Mouse (Mus musculus): ENCODE results near the gene Pdpk1.
"Not testable (repeated sequence)": the region's sequence is repeated elsewhere in the genome, so short reads cannot be mapped to it uniquely, and the experiment has no call there.

The Pdpk1 gene

DNA sequence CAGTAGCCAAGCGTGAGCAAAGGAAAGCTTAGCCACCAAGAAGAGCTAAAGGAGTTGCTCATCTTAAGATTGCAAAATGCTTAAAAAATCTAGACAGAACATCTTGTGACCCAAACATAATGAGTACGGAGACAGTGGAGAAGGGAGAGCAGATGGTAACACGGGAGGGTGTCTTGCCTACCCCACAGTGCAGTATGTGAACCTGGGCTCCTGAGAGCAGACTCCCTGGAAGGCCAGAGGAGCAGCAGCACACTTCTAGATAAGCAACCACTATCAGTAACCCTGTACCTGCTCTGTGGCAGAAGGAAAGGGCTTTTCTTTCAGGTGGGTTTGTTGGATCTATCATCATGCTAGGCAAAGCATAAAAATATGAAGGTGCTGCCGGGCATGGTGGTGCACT, 37.7 kb downstream of the Pdpk1 start:
- no peak for DNase-seq (ENCODE audit: low read depth)

DNA sequence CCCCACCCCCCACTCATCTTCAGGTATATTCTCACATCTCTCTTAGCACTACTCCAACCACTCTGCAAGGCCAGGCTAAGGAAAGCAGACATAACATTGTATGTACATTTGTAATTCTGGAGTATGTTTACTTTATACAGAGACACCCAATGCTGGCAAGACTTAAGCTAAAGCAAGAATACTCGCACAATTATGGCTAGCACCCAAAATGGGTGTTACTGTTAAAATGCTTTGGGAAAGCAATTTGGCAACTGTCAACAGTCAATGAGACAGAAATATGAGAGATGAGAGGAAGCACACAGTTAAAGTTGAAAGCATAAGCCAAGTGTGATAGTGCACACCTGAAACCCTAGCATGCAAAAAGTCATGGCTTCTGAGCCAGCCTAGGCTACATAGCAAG, 39.5 kb downstream of the Pdpk1 start:
- no peak for DNase-seq (ENCODE audit: low read depth)

DNA sequence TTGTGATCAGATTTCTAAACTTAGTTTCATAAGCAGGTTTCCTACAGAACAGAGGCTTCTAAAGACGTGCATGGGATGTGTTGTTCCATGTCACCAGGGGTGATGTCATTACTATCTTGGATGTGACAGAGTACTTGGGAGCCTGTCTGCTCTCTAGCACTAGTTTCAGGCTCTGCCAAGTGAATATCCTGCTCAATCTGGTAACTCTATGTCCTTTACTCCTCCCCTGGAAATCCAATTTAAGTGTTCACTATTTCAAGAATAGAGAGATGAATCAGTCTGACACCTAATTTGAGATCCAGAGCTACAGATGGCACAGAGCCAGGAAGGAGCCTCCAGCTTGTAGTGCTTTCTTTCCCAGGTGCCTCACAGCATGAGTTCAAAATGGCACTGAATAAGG, 41.8 kb downstream of the Pdpk1 start:
- DNase-seq (ENCODE audit: low read depth), result no peak

DNA sequence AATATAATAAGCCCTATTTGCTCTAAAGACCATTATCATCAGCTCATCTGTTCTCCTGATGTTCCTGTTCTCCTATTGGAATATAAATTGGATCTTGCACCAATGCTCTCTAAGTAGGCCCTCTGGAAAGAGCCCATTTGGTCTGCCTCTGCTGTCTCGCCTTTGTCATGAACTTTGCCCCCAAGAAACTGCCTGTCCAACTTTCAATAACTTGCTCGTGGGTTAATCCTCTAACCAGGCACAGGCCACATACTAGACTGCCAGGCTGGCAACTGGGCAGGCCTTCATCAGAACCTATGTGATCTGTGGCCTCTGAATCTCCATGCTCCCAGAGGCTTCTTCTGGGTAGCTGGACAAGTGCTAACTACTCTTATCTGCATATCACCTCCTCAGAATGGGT, 45.6 kb downstream of the Pdpk1 start:
- DNase-seq (ENCODE audit: low read depth), result no peak

DNA sequence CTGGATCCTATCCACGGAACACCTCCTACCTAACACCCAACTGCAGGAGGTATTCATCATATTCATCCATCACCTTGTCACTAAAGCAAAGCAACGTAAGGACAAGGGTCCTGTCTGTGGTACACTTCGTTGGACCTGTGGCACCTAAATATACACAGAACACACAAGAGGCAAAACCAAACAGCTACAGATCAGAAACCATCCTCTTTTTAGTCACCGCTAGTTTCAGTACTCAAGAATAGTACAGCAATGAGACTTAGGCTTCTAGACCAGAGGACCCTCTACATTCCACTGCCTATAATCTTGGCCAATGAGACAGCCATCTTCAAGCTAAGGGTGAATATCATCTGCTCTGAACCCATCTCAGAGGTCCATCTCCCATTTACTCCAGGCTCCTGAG, 52.4 kb downstream of the Pdpk1 start:
- DNase-seq (ENCODE audit: low read depth), result no peak

DNA sequence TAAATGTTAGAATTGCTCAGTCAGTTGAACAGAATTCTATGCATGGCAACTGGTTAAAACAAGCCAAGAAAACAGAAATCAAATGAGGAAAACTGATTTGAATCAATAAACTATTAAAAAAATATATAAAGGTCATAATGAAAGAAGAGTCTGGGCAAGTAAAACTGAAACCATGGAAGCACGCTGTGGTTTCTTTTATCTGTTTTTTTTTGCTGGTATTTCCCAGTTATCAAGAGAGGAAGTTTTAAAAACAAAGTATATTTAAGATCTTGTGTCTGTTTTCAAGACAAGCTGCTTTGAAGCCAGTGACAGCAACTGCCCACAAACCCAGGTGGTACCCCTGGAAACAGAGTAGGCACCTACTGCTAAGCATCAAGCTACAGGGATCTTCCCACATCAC, 60.1 kb downstream of the Pdpk1 start:
- no peak for DNase-seq (ENCODE audit: low read depth)

DNA sequence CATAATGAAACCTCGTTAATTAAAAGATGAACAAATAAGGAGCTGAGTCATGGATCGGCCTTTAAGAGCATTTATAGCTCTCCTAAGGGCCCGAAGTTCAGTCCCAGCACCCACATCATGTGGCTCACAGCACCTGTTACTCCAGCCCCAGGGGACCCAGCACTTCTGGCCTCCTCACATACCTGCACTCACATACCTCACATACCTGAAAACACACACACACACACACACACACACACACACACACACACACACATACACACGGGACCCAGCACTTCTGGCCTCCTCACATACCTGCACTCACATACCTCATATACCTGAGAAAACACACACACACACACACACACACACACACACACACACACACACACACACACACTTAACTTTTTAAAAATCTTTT, 64.3 kb downstream of the Pdpk1 start:
- not testable (repeated sequence) for DNase-seq (ENCODE audit: low read depth)

DNA sequence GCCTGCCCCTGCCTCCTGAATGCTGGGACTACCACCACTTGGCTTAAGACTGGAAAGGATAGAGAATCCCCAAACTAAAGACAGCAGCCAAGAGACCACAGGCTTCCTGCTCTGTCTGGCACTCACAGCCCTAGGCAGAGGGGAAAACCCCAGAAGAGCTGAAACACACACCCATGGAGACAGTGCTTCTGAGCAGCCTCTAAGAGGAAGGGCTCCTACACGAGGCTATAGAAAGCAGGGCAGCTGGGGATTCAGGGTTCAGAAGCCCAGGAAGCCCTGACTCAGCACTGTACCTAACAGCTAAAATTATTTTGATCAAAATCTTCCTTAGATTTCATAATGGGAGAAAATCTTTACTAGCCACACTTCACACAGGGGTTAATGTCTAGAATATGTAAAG, 66.1 kb downstream of the Pdpk1 start:
- no peak for DNase-seq (ENCODE audit: low read depth)

DNA sequence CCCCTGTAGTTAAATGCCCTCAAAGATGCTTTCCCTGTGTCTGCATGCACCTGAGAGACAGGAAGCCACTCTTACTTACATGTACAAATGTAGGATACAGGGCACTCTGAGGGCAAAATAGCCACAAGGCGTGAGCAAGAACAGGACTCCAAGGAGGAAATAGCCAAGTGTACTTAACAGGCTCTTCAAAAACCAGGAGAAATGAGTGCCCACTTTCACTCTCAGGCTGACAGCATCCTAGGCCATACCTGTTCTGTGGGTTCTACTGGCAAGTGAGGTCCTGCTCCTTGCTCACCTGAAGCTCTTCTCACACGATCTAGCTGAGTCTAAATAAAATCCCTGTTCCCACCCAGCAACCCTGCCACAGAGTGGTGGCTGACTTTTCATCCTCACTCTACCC, 73.6 kb downstream of the Pdpk1 start:
- DNase-seq (ENCODE audit: low read depth), result no peak

DNA sequence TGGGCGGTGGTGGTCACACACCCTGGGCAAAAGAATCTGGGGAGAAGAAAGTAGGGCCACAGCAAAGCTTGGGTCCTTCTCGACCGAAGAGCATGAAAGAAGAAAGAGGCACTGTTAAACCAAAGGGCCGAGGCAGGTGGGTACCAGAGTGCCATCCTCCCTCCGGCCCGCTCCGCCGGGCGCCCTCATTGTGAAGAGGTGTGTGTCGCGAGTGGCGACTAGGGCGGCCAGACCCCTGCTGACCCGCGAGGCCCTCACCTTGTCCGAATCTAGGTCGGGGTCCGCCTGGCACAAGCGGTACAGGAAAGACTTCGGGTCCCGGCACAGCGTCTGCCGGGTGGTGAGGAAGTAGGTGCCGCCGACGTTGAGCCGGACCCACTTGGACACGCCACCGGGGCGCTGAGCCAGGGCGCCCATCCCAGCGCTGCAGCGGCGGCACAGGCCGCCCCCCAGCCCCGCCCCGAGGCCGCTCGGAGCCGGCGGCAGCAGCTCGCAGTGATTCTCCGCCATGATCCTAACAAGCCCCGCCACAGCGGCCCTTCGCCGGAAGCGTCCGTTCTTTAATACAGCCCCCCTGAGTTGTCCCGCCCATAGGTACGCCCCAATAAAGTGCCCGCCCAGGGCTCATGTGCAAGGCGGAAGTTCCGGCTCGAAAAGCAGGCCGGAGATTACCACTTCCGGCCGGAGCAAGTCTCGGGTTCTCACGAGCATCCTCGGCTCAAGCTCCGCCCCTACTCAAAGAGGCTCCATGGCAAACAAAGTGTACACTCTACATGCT, 77.6 kb downstream of the Pdpk1 start, which contains the start of gene Kctd5:
TSS of gene Kctd5 (minus strand) at position 567 of the 778 bp plus-strand sequence.
- peak; percentile 93 for DNase-seq (ENCODE audit: low read depth)

DNA sequence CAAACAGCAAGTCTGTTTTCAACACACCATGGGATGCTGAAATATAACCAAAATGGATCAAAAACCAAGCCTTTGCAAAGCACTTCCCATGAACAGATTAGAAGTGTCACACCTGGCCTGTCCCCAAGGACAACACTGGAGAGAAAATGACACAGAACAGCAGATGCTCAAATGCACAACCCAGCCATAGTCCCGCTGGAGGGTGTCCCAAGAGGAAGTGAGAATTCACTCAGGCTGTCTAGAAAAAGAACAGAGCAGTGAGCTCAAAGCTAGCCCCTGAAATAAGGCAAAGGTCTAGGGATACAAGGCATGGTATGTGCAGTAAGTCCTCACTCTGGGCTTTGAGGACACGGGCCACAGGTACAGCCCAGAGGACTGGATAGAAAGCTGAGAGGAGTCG, 81.2 kb downstream of the Pdpk1 start:
- no peak for DNase-seq (ENCODE audit: low read depth)

DNA sequence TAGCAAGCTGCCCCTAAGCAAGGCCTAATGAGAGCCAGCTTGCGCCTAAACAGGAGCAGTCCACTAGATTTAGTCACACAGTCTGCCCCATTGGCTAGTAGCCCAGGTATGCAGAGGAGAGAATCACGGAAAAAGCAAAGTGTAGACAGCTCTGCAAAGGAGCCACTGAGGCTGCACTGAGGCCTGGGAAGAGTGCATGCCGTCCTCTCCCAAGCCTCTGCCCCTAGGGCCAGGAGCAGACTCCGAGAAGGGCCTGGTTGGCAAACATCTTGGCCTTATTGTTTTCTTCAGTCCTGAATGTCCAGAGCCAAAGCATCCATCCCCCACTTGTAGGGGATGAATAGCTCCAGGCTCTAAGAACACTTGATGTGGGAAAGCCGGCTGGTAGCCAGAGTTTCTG, 82.5 kb downstream of the Pdpk1 start:
- DNase-seq (ENCODE audit: low read depth), result no peak

DNA sequence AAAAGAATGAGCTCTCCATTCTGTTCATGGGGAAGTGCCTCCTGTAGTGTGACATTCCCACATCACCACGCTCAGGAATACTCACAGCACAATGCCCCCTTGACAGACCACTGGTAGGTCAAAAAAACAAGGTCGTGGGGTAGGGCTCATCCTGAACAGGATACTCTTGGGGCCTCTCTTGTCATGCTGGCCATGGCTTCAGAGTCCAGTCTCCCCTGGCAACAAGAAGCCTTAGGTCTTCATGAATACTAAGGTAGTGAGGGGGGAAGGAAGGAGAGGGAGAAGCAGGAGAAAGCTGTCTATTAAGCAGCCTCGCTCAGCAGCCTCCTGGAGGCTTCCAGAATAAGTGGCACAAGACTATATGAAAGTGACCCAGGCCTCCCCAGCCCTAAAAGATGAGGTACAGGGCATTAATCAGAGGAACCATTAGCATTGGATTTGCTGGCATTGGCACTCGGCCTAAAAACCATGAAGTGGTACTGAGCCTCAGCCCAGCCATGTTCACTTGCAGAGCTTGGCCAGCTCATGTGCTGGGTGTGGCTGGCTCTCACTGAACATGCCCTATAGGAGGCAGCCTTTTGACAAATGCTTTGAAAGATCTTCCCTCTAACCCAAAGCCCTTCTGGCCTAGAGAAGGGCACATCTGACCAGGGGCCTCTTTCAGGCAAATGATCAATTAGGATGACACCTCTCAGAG, 88.1 kb downstream of the Pdpk1 start:
- DNase-seq (ENCODE audit: low read depth), result no peak

DNA sequence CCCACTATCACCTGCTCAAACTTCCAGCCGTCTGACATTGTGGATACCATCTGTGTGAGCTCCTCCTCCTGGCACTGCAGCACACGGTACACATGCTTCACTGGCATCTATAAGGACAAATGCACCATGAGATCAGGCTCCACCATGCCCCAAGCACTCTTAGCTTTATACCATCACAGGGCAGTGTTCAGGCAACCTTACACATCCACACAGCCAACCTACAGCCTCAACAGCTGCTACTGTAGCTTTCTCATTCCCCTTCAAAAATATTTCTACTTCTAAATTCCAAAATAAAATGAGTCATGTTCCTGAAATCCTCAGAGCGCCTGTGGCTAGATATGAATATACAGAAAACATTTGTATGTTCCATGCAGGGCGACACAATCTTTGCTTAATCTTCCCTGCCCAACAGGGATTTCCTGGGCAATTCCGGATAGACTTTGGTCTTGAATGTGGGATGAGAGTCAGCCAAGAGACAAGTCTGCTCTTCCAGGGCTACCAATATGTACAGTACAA, 92.9 kb downstream of the Pdpk1 start:
- DNase-seq (ENCODE audit: low read depth), result no peak

DNA sequence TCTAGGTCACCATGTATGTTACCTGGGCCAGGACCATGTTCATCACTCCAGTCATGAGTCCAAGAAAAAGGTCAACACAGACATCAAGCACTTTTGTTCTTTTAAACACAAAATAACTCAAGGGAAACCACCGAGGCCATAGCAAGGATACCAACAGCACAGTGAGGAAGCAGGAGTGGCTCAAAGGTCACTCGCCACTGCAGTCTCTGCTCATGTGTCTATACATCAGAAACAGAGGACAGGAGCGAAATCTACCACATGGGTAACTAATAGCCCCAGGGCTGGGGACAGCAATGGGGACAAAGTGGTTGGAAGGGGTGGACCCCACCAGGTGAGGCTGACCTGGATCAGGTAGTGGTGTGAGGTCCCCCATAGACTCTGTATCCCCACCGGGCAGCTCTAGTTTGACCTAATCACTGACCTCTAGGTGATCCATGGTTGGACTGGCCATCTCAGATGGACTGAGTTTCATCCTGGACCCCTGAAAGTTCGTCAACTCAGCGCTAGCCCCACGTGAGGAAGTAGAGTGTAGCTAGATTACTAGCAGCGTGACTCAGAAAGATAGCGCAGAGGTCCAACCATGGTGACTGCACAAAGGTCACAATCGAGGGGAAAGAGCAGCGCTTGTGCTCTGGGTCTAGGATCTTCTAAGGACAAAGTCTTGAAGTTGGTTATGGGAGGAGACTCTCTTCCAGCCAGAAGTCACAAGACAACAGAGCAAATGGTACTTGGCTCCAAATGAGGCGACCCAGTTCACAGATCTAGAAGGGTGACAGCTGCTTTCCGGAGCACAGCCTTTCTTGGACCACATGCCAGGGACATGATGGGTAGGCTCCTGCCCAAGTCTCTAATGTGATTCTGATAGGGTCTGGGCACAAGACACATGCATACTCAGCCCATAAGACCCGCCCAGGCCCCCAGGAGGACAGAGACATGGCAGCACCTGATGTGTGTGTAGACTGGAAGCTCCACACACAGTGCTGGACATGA, 93.8 kb downstream of the Pdpk1 start:
- no peak for DNase-seq (ENCODE audit: low read depth)

DNA sequence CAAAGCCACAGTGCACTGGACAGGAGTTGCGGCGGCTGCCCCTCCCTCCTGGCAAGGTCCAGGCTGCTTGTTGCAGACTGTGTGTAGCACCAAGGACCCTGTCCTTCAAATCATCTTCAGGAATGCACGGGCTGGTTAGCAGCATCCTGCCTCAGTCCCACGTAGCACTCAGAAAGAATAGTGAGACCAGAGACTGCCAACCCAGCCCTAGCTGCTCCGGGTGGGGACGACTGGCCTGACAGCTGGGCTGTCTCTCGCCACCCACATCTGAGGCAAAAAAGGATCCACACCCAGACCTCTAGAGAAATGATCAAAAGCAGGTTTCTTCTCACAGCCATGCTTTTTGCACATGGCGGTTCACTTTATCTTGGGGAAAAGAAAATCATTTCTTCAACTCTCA, 101.7 kb downstream of the Pdpk1 start:
- DNase-seq (ENCODE audit: low read depth), result no peak

DNA sequence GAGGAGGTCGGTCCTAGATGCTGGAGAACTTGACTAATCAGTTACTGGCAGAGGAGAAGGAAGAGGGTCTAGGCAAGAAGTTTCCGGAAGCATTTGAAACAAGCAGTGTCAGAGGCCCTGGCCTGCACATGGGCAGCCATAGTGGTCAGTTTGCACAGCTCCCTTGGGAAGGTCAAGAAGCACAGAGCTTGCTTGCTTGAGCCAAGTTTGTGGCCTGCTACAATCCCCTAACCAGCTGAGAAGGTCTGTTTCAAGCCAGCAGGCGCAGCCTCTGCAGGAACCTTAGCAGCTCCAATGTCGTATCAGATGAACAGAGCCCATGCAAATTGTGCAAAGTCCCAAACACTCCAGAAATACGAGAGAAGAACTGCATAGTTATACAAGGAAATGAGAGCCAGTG, 102.7 kb downstream of the Pdpk1 start:
- no peak for DNase-seq (ENCODE audit: low read depth)

DNA sequence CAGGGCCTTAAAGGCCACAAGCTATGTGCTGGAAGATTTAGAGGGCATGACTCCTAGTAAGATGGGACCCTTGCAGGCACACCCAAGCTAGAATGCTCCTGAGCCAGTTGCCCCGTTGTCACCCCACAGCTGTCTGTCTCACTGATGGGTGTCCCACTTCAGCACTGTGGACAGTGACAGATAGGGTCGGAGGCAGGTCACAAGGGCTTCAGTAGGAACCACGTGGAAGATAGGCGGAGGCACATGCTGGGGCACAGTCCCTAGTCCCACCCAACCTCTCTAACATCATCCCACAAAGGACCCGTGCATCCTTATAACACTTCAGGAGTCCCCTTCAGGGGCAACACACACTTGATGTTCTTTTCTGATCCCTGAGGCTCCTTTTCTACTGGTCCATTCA, 104.7 kb downstream of the Pdpk1 start:
- no peak for DNase-seq (ENCODE audit: low read depth)

DNA sequence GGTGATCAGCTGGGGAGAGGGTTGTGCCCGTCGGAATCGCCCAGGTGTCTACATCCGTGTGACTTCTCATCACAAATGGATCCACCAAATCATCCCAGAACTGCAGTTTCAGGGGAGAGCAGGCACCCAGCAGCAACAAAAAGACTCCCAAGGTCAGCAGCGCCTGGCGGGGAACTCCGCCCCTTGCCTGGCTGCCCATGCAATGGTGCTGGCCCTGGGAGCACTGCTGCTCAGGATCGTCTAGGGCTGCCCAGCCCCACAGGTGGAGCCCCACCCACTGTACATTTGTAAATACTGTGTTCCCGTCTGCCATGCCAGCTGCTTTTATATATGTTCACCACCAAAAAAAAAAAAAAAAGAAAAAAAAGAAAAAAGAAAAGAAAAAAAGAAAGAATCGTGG, 105.1 kb downstream of the Pdpk1 start:
- no peak for DNase-seq (ENCODE audit: low read depth)

DNA sequence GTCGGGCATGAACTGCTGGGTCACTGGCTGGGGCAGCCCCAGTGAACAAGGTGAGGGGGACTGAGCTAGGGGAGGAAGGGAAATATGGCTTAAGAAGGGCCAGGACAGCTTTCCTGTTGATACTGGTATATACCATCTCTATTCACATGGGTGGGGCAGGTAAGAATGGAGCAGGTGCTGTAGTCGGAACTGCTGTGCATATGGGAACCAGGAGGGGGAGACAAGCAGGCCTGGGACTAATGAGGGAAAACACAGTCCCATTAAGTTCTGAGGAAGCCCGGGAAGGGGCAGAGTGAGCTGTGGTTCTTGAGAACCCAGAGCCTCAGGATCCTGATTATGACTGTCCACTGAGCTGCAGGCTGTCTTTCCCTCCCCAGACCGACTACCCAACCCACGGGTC, 106.2 kb downstream of the Pdpk1 start:
- no peak for DNase-seq (ENCODE audit: low read depth)

DNA sequence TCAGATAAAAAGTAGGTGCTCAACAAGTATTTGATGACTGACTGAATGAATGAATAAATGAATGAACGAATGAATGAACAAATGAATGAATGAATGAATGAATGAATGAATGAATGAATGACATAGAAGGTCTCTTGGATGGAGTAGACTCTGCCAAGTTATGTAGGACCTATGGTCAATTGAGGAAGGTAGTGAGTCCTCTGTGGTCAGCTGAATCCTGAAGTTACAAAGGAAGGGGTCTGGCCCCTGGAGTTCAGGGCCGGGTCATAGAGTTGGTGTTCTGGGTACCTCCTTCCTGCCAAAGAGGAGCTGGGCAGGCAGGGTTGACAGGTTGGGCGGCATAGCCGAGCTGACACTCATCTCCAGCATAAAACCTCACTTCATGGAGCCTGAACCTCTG, 112.9 kb downstream of the Pdpk1 start, which contains the start of gene Prss27:
TSS of gene Prss27 (plus strand) at position 301 of the 400 bp plus-strand sequence.
- no peak for DNase-seq (ENCODE audit: low read depth)

DNA sequence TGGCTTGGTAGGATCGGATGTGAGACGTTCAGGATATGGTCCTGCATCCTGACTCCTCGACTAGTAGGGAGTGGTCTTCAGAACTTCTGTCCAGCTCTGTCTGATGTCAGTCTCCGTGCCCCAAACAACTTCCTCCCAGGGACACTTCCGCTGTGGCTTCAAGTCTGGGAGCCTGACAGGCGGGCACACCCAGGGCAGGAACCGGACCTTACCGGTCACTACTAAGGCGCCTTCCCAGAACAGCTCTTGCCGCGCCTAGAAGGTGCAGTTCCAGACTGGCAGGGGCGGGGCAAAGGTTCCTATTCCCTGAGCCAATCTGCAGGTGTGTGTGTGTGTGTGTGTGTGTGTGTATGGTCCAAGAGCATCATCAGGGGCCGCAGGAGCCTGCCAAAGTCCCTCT, 113.4 kb downstream of the Pdpk1 start:
- DNase-seq (ENCODE audit: low read depth), result no peak
